Mouse (Mus musculus) small intestine, adult 2 months (tissue): ENCODE results near the gene Cab39. TPM values are rescaled to one million over a fixed set of nuclear protein-coding genes. Genes with fewer than 3 reads are reported as not detected.

Experiments
- H3K27ac ChIP-seq: fragments of 200-500 bp; 2 replicates; pipeline ENCODE4 v1.5.1; 2012; ENCODE audit warnings: low read depth, low read length, control low read depth, inconsistent platforms; ENCODE audit not compliant: insufficient read depth
- H3K27me3 ChIP-seq: fragments of 200-500 bp; 2 replicates; pipeline ENCODE4 v1.6.1; 2012; ENCODE audit warnings: mild to moderate bottlenecking, moderate library complexity, low read length, inconsistent platforms; ENCODE audit not compliant: control insufficient read depth, insufficient read depth
- H3K36me3 ChIP-seq: fragments of 200-500 bp; 2 replicates; pipeline ENCODE4 v1.6.1; 2012; ENCODE audit warnings: mild to moderate bottlenecking, low read length, control low read depth, inconsistent platforms; ENCODE audit not compliant: control insufficient read depth, insufficient read depth
- H3K4me1 ChIP-seq: fragments of 200-500 bp; 2 replicates; pipeline ENCODE4 v1.6.1; 2012; ENCODE audit warnings: low read length, inconsistent platforms, mixed read lengths; ENCODE audit not compliant: control insufficient read depth, insufficient read depth, insufficient read length
- H3K4me3 ChIP-seq: fragments of 200-500 bp; 2 replicates; pipeline ENCODE4 v1.5.1; 2012; ENCODE audit warnings: low read depth, mild to moderate bottlenecking, control low read depth, inconsistent platforms, low read length, moderate library complexity
- CTCF ChIP-seq: fragments of 200-500 bp; IDR thresholded peaks from 2 replicates; pipeline ENCODE4 v1.5.1; 2012; ENCODE audit warnings: low read depth, mild to moderate bottlenecking, control low read depth, inconsistent platforms, low read length, moderate library complexity, mixed read lengths; ENCODE audit not compliant: insufficient replicate concordance, insufficient read length; ENCODE audit errors: extremely low read depth
- POLR2A ChIP-seq: fragments of 200-500 bp; IDR thresholded peaks from 2 replicates; pipeline ENCODE4 v1.6.1; 2012; ENCODE audit warnings: low read depth, mild to moderate bottlenecking, control low read depth, inconsistent platforms, low read length, moderate library complexity
- WGBS: fragments of 180-500 bp; shearing (Covaris S2); methylation state at CpG from one replicate; pipeline ENCODE4 v1.1.7; 2018; 5-methylcytosine and 5-hydroxymethylcytosine counted together
- polyA plus RNA-seq: library from polyadenylated mRNA; depleted of rRNA; stranded (reverse); fragments of >200 nt; gene quantifications from 2 replicates; pipeline ENCODE4 v1.2.3, GENCODE M21; 2012

Cab39 gene
- polyA plus RNA-seq, 1 experiment = 67.0 TPM

- H3K4me1 ChIP-seq = no peaks in the 10 kb centered on the region
- WGBS = 67% methylated on average over 6 of the region's 6 CpGs
- TF ChIP-seq POLR2A (no peak), CTCF (no peak)
- H3K4me3 ChIP-seq = no peak overlapping the region
- H3K27me3 ChIP-seq = no peaks in the 10 kb centered on the region
- H3K27ac ChIP-seq = no peak overlapping the region
- H3K36me3 ChIP-seq = no peaks in the 10 kb centered on the region
These were observed 64.1 kb downstream of the Cab39 start for GRCm38 (mm10) chr1:85857261-85857754.

GRCm38 (mm10) chr1:85864383-85864782 is 71.1 kb downstream of the Cab39 start:
- TF ChIP-seq POLR2A (no peak), CTCF (no peak)
- Histone ChIP-seq H3K4me3 (no peak overlapping the region), H3K27ac (no peak overlapping the region), H3K27me3 (no peaks in the 10 kb centered on the region), H3K36me3 (no peaks in the 10 kb centered on the region), H3K4me1 (no peaks in the 10 kb centered on the region)
- WGBS = 75% methylated on average over 10 of the region's 10 CpGs

- Histone ChIP-seq H3K27ac (no peak overlapping the region), H3K4me3 (no peak overlapping the region), H3K27me3 (no peaks in the 10 kb centered on the region), H3K36me3 (no peaks in the 10 kb centered on the region), H3K4me1 (no peaks in the 10 kb centered on the region)
- TF ChIP-seq POLR2A = no peak
- no peak for TF ChIP-seq CTCF
- WGBS = 86% methylated on average over 7 of the region's 7 CpGs
These were observed 76.8 kb downstream of the Cab39 start for GRCm38 (mm10) chr1:85870001-85870400.

- no peaks in the 10 kb centered on the region for H3K27me3 ChIP-seq
- no peak overlapping the region for H3K4me3 ChIP-seq
- no peak overlapping the region for H3K27ac ChIP-seq
- no peaks in the 10 kb centered on the region for H3K36me3 ChIP-seq
- WGBS = 75% methylated on average over 2 of the region's 2 CpGs
- no peak for TF ChIP-seq POLR2A
- TF ChIP-seq CTCF = no peak
- H3K4me1 ChIP-seq = no peaks in the 10 kb centered on the region
These were observed 77.3 kb downstream of the Cab39 start for GRCm38 (mm10) chr1:85870546-85870945.

GRCm38 (mm10) chr1:85882003-85882402 is 88.8 kb downstream of the Cab39 start:
- TF ChIP-seq CTCF (no peak), POLR2A (no peak)

GRCm38 (mm10) chr1:85887221-85887620 is 94.0 kb downstream of the Cab39 start:
- H3K4me1 ChIP-seq = no peaks in the 10 kb centered on the region
- H3K27me3 ChIP-seq = no peaks in the 10 kb centered on the region; the same call in 1 of the 2 replicates
- 62% methylated on average over 7 of the region's 7 CpGs for WGBS

More at GRCm38 (mm10) chr1:85882003-85882402, 88.8 kb downstream of the Cab39 start:
- H3K27me3 ChIP-seq = no peaks in the 10 kb centered on the region; the same call in 1 of the 2 replicates
- no peaks in the 10 kb centered on the region for H3K4me1 ChIP-seq
- H3K27ac ChIP-seq = no peak overlapping the region
- 90% methylated on average over 12 of the region's 12 CpGs for WGBS
- no peak overlapping the region for H3K4me3 ChIP-seq
- no peaks in the 10 kb centered on the region for H3K36me3 ChIP-seq

GRCm38 (mm10) chr1:85894231-85894747 is 101.0 kb downstream of the Cab39 start, which contains the start of gene Itm2c:
Itm2c (plus strand) TSS chr1:85894281.
- WGBS = under 1% methylated on average over 35 of the region's 35 CpGs
- Histone ChIP-seq H3K27me3 (no peaks in the 10 kb centered on the region), H3K4me1 (no peaks in the 10 kb centered on the region; the same call in 1 of the 2 replicates), H3K36me3 (no peaks in the 10 kb centered on the region), H3K4me3 (peak within 1 kb of the TSS; percentile 88), H3K27ac (peak within 1 kb of the TSS; percentile 13)
- TF ChIP-seq POLR2A = peak; percentile 79
- TF ChIP-seq CTCF = no peak

More at GRCm38 (mm10) chr1:85887221-85887620, 94.0 kb downstream of the Cab39 start:
- Histone ChIP-seq H3K4me3 (no peak overlapping the region), H3K27ac (no peak overlapping the region), H3K36me3 (no peaks in the 10 kb centered on the region)
- no peak for TF ChIP-seq POLR2A
- TF ChIP-seq CTCF = no peak
